Mouse (Mus musculus): ENCODE results near the gene Ankrd13a.

GRCm38 (mm10) chr5:114740595-114740994 is 33.9 kb upstream of the Ankrd13a start:
- TF ChIP-seq CTCF (IDR thresholded peaks at IDR 0.05 in 2 of 3, conservative IDR thresholded peaks at IDR 0.05 in 1 of 3; ENCODE audit: control insufficient read depth in 1 of 3, insufficient read depth in 1 of 3, low read depth in 2 of 3, low read length in 3 of 3, poor library complexity in 1 of 3, severe bottlenecking in 1 of 3), result no peak
- no peak for TF ChIP-seq ZMIZ1 (IDR thresholded peaks at IDR 0.05; ENCODE audit: low read depth, low read length)
- TF ChIP-seq SMC3 (IDR thresholded peaks at IDR 0.05; ENCODE audit: low read depth, low read length), result no peak
- TF ChIP-seq RCOR1 (IDR thresholded peaks at IDR 0.05; ENCODE audit: low read depth, low read length), result no peak
- TF ChIP-seq MAX (IDR thresholded peaks at IDR 0.05; ENCODE audit: low read length), result no peak
- TF ChIP-seq ELF1 (IDR thresholded peaks at IDR 0.05; ENCODE audit: low read depth, low read length), result no peak
- TF ChIP-seq GABPA (IDR thresholded peaks at IDR 0.05; ENCODE audit: low read depth, low read length), result no peak
- TF ChIP-seq POLR2A (IDR thresholded peaks at IDR 0.05; ENCODE audit: control insufficient read depth in 1 of 2, insufficient read depth in 1 of 2, low read depth in 1 of 2, low read length in 2 of 2, poor library complexity in 1 of 2), result no peak
- TF ChIP-seq ZC3H11A (IDR thresholded peaks at IDR 0.05; ENCODE audit: low read depth, low read length), result no peak

All from MEL (cell line).